ENCODE assay signal across 10 mouse cellular contexts in genomic region chr9:44645481-44645880, GRCm38 (mm10). TPM values are rescaled to one million over a fixed set of nuclear protein-coding genes. Genes with fewer than 3 reads are reported as not detected.
DNase-seq lines count a peak whose midpoint lies in the region; ATAC-seq and TF ChIP-seq lines count a peak whose summit lies in the region.
"Had no signal": no experiment of that assay in that cellular context is flagged by ENCODE, and none has a peak within 500 bp of the region (broad histone marks: within the 10 kb centered on the region; RNA-seq: fewer than 3 reads in every experiment).

No protein-coding gene starts in this region.

- no peak overlapping the region for H3K4me2 ChIP-seq in forebrain, postnatal 0 days (ENCODE audit: low read depth)
- no peak overlapping the region for H3K4me2 ChIP-seq in kidney, postnatal 0 days (ENCODE audit: low read length)

- no peaks in the 10 kb centered on the region; the same call in 1 of the 2 replicates for H3K4me1 ChIP-seq in forebrain, embryonic 10.5 days
- no peaks in the 10 kb centered on the region for H3K4me1 ChIP-seq in forebrain, postnatal 0 days (ENCODE audit: insufficient read depth)
- no peaks in the 10 kb centered on the region for H3K4me1 ChIP-seq in kidney, postnatal 0 days (replicated peaks; ENCODE audit: insufficient read depth, low read length)

- 82% methylated on average over 5 of the region's 5 CpGs for WGBS in forebrain, embryonic 10.5 days
- 73% methylated on average over 5 of the region's 5 CpGs for WGBS in forebrain, postnatal 0 days
- WGBS in kidney, postnatal 0 days = 36% methylated on average over 5 of the region's 5 CpGs

- H3K9ac ChIP-seq in forebrain, postnatal 0 days = no peak overlapping the region
- H3K9ac ChIP-seq in kidney, postnatal 0 days (ENCODE audit: low read depth, low read length) = no peak overlapping the region

- H3K4me3 ChIP-seq in forebrain, embryonic 10.5 days = no peak overlapping the region
- H3K4me3 ChIP-seq in forebrain, postnatal 0 days (ENCODE audit: low read depth, low read length) = no peak overlapping the region
- H3K4me3 ChIP-seq in kidney, postnatal 0 days (replicated peaks; ENCODE audit: low read depth, low read length) = no peak overlapping the region
- no peak overlapping the region for H3K4me3 ChIP-seq in left cerebral cortex, adult 2 months

- no peaks in the 10 kb centered on the region; the same call in 1 of the 2 replicates for H3K9me3 ChIP-seq in forebrain, embryonic 10.5 days
- no peaks in the 10 kb centered on the region for H3K9me3 ChIP-seq in forebrain, postnatal 0 days (ENCODE audit: low read length)
- no peaks in the 10 kb centered on the region for H3K9me3 ChIP-seq in kidney, postnatal 0 days (replicated peaks; ENCODE audit: low read length)

- peak; percentile 11 for DNase-seq in forebrain, embryonic 10.5 days (ENCODE audit: extremely low spot score, low spot score)
- DNase-seq in forebrain, postnatal 0 days = no peak
- DNase-seq in urinary bladder, postnatal 14 days (ENCODE audit: low spot score) = peak; percentile 46
- DNase-seq in urinary bladder, postnatal 25 days (ENCODE audit: low spot score) = no peak
- DNase-seq in kidney, postnatal 0 days (ENCODE audit: low spot score) = peak; percentile 39
- DNase-seq in left cerebral cortex, adult 2 months (ENCODE audit: extremely low spot score in 1 of 2, low spot score in 2 of 2) = no peak
- no peak for DNase-seq in embryo, embryonic 10 days (ENCODE audit: low spot score)

- no peak overlapping the region for H3K27ac ChIP-seq in forebrain, embryonic 10.5 days
- no peak overlapping the region for H3K27ac ChIP-seq in forebrain, postnatal 0 days (ENCODE audit: low read depth, low read length)
- no peak overlapping the region for H3K27ac ChIP-seq in kidney, postnatal 0 days
- no peak overlapping the region for H3K27ac ChIP-seq in left cerebral cortex, adult 2 months

- no peak for ATAC-seq in forebrain, postnatal 0 days
- ATAC-seq in kidney, postnatal 0 days (replicated peaks; ENCODE audit: low FRiP score, low read depth) = no peak
- ATAC-seq in neutrophil, adult 5-6 weeks (ENCODE audit: extremely low read depth, insufficient number of reproducible peaks, low FRiP score, poor library complexity, severe bottlenecking) = 0 out of 2 replicates have a peak, but pooled peaks have one; percentile 4

- TF ChIP-seq CTCF in forebrain, postnatal 0 days (IDR thresholded peaks at IDR 0.05; ENCODE audit: low read depth) = no peak
- TF ChIP-seq CTCF in kidney, postnatal 0 days (IDR thresholded peaks at IDR 0.05; ENCODE audit: low read depth) = peak; percentile 25; the same call in 1 of the 2 replicates
- no peak; the same call in 1 of the 2 replicates for TF ChIP-seq CTCF in left cerebral cortex, adult 2 months (IDR thresholded peaks at IDR 0.05)

- no peaks in the 10 kb centered on the region for H3K27me3 ChIP-seq in forebrain, embryonic 10.5 days (ENCODE audit: poor library complexity, severe bottlenecking)
- no peaks in the 10 kb centered on the region for H3K27me3 ChIP-seq in forebrain, postnatal 0 days (ENCODE audit: insufficient read depth, low read length)
- no peaks in the 10 kb centered on the region for H3K27me3 ChIP-seq in kidney, postnatal 0 days (ENCODE audit: insufficient read depth, low read length)

- intact Hi-C loops in left cerebral cortex, adult 2 months (cut with DNase I) = no loop called here

- peaks cover 10% of the 10 kb centered on the region for H3K36me3 ChIP-seq in forebrain, embryonic 10.5 days (replicated peaks)
- no peaks in the 10 kb centered on the region for H3K36me3 ChIP-seq in forebrain, postnatal 0 days (ENCODE audit: insufficient read depth)
- no peaks in the 10 kb centered on the region for H3K36me3 ChIP-seq in kidney, postnatal 0 days (ENCODE audit: insufficient read depth, low read length)

RNA-seq across cellular contexts. Expression of gene Treh, which starts 27.6 kb away (rescaled TPM):
- polyA plus RNA-seq in forebrain, embryonic 10.5 days (2016; fragmentation: Nextera tagmentation; extraction: Ambion mirVana) = not detected in 2 replicates
- total RNA-seq in forebrain, postnatal 0 days (2014; rRNA removed) = not detected in 2 replicates
- polyA plus RNA-seq in forebrain, postnatal 0 days (2015; fragmentation: Nextera tagmentation; extraction: Ambion mirVana) = not detected in 2 replicates
- polyA plus RNA-seq in kidney, postnatal 0 days (2015; fragmentation: Nextera tagmentation; extraction: Ambion mirVana) = 1.5 and 2.2 TPM in 2 replicates
- not detected in 2 replicates for total RNA-seq in neutrophil, adult 5-6 weeks (2017)
- under 1 TPM in 1 of 2 experiments, not detected in 1; 0.16 TPM for total RNA-seq in left cerebral cortex, adult 2 months (2021)
- total RNA-seq: left cerebral cortex, postnatal 10 days had no signal
- polyA plus RNA-seq: embryonic facial prominence, embryonic 11.5 days had no signal

RNA-seq across cellular contexts. Expression of gene Ddx6, which starts 40.8 kb away (rescaled TPM):
- 20.3 and 21.0 TPM in 2 replicates for polyA plus RNA-seq in forebrain, embryonic 10.5 days (2016; fragmentation: Nextera tagmentation; extraction: Ambion mirVana)
- total RNA-seq in forebrain, postnatal 0 days (2014; rRNA removed) = 59.2 and 76.2 TPM in 2 replicates
- polyA plus RNA-seq in forebrain, postnatal 0 days (2015; fragmentation: Nextera tagmentation; extraction: Ambion mirVana) = 11.1 and 18.3 TPM in 2 replicates
- 13.8 and 14.9 TPM in 2 replicates for polyA plus RNA-seq in kidney, postnatal 0 days (2015; fragmentation: Nextera tagmentation; extraction: Ambion mirVana)
- total RNA-seq in neutrophil, adult 5-6 weeks (2017) = 301 and 311 TPM in 2 replicates
- total RNA-seq in left cerebral cortex, adult 2 months (2021) = 100 to 1,000 TPM; 145 to 148 TPM

Comparison
In these comparisons a context has a peak if more than half of its experiments do, and no peak if none do; other contexts are left out.
1. DNase-seq: peak in forebrain, embryonic 10.5 days (single experiment), urinary bladder, postnatal 14 days (single experiment) and kidney, postnatal 0 days (single experiment); none in forebrain, postnatal 0 days (single experiment), urinary bladder, postnatal 25 days (single experiment), left cerebral cortex, adult 2 months (0 of 2) and embryo, embryonic 10 days (single experiment).